19 mouse cellular contexts compared by ENCODE assay signal in the genomic region with DNA sequence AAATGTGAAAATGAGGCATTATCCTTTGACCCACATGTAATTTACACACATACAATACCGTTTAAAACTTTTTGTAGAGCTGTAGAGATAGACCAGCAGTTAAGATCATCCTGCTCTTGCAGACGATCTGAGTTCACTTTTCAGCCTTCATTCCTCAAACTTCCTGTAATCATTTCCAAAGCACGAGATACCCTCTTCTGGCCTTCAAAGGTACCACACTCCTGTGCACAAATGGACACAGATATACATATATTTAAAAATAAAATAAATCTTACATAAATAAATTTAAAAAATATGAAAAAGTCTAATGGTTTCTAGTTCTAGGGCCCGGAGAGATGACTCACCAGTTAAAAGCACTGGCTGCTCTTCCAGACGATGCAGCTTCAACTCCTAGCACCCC. TPM values are rescaled to one million over a fixed set of nuclear protein-coding genes. Genes with fewer than 3 reads are reported as not detected.
DNase-seq lines count a peak whose midpoint lies in the region; ATAC-seq and TF ChIP-seq lines count a peak whose summit lies in the region.
"Had no signal": no experiment of that assay in that cellular context is flagged by ENCODE, and none has a peak within 500 bp of the region (broad histone marks: within the 10 kb centered on the region; RNA-seq: fewer than 3 reads in every experiment).

No protein-coding gene starts in this region.

- H3K4me1 ChIP-seq in intestine, postnatal 0 days (replicated peaks; ENCODE audit: control insufficient read depth, insufficient read depth, low read length) = no peaks in the 10 kb centered on the region
- no peaks in the 10 kb centered on the region for H3K4me1 ChIP-seq in intestine, embryonic 16.5 days (ENCODE audit: control insufficient read depth, insufficient read depth, low read length)
- no peaks in the 10 kb centered on the region for H3K4me1 ChIP-seq in E14TG2a.4 (replicated peaks; ENCODE audit: low read depth, low read length)
- H3K4me1 ChIP-seq in embryonic facial prominence, embryonic 10.5 days = no peaks in the 10 kb centered on the region
- H3K4me1 ChIP-seq: embryonic facial prominence, embryonic 12.5 days; limb, embryonic 10.5 days; liver, embryonic 15.5 days; midbrain, embryonic 10.5 days had no signal

- no peak overlapping the region for H3K9ac ChIP-seq in intestine, postnatal 0 days (ENCODE audit: low read depth, low read length)
- H3K9ac ChIP-seq in intestine, embryonic 16.5 days (ENCODE audit: low read depth, low read length) = no peak overlapping the region
- H3K9ac ChIP-seq: embryonic facial prominence, embryonic 12.5 days; liver, embryonic 15.5 days had no signal

- no peak overlapping the region for H3K27ac ChIP-seq in intestine, postnatal 0 days (ENCODE audit: low read depth, low read length)
- H3K27ac ChIP-seq in intestine, embryonic 16.5 days (ENCODE audit: low read length) = no peak overlapping the region
- H3K27ac ChIP-seq in embryonic facial prominence, embryonic 10.5 days (replicated peaks) = no peak overlapping the region
- H3K27ac ChIP-seq: embryonic facial prominence, embryonic 12.5 days; limb, embryonic 10.5 days; liver, embryonic 15.5 days; midbrain, embryonic 10.5 days had no signal

- H3K4me3 ChIP-seq in intestine, postnatal 0 days (ENCODE audit: low read depth, low read length) = no peak overlapping the region
- no peak overlapping the region for H3K4me3 ChIP-seq in intestine, embryonic 16.5 days (ENCODE audit: low read length)
- no peak overlapping the region for H3K4me3 ChIP-seq in E14TG2a.4 (replicated peaks; ENCODE audit: low read length)
- no peak overlapping the region for H3K4me3 ChIP-seq in embryonic facial prominence, embryonic 10.5 days
- H3K4me3 ChIP-seq: embryonic facial prominence, embryonic 12.5 days; limb, embryonic 10.5 days; liver, embryonic 15.5 days; midbrain, embryonic 10.5 days had no signal

- H3K36me3 ChIP-seq in intestine, postnatal 0 days (ENCODE audit: control insufficient read depth, insufficient read depth) = peaks cover 36% of the 10 kb centered on the region
- H3K36me3 ChIP-seq in intestine, embryonic 16.5 days (ENCODE audit: control insufficient read depth, insufficient read depth, low read length) = no peaks in the 10 kb centered on the region
- H3K36me3 ChIP-seq in E14TG2a.4 (ENCODE audit: insufficient read depth, low read length) = peaks cover 61% of the 10 kb centered on the region
- H3K36me3 ChIP-seq in embryonic facial prominence, embryonic 10.5 days (replicated peaks) = peaks cover 79% of the 10 kb centered on the region

- H3K9me3 ChIP-seq in intestine, postnatal 0 days (ENCODE audit: control insufficient read depth) = no peaks in the 10 kb centered on the region
- no peaks in the 10 kb centered on the region for H3K9me3 ChIP-seq in intestine, embryonic 16.5 days (ENCODE audit: control insufficient read depth, low read length)
- H3K9me3 ChIP-seq in E14TG2a.4 (ENCODE audit: low read length) = no peaks in the 10 kb centered on the region
- H3K9me3 ChIP-seq in embryonic facial prominence, embryonic 10.5 days = no peaks in the 10 kb centered on the region
- H3K9me3 ChIP-seq: embryonic facial prominence, embryonic 12.5 days; G1E; limb, embryonic 10.5 days; liver, embryonic 15.5 days; midbrain, embryonic 10.5 days had no signal

- DNase-seq in 3T3-L1 (ENCODE audit: low read depth, low spot score) = peak; percentile 65
- DNase-seq in cerebellum, adult 9-10 months = no peak
- DNase-seq in embryonic facial prominence, embryonic 10.5 days (ENCODE audit: low spot score) = no peak
- DNase-seq in thymus, postnatal 14 days = no peak
- DNase-seq: adrenal gland, adult 8-10 months; cerebellum, adult 8-10 months; heart, postnatal 14 days; kidney, postnatal 10 days; right cerebral cortex, postnatal 4 days had no signal

- peak; percentile 34; the same call in 1 of the 2 replicates for TF ChIP-seq CTCF in intestine, postnatal 0 days (IDR thresholded peaks at IDR 0.05; ENCODE audit: low read depth)
- TF ChIP-seq CTCF in E14TG2a.4 (conservative IDR thresholded peaks at IDR 0.05; ENCODE audit: low read length) = peak; percentile 30; the same call in 1 of the 2 replicates

- WGBS in intestine, postnatal 0 days = 80% methylated on average over 5 of the region's 5 CpGs
- WGBS in intestine, embryonic 16.5 days = 80% methylated on average over 5 of the region's 5 CpGs
- WGBS in embryonic facial prominence, embryonic 10.5 days = 87% methylated on average over 5 of the region's 5 CpGs

- no peak overlapping the region for H3K4me2 ChIP-seq in intestine, postnatal 0 days (replicated peaks; ENCODE audit: low read depth)
- no peak overlapping the region for H3K4me2 ChIP-seq in intestine, embryonic 16.5 days (ENCODE audit: low read depth, low read length)
- H3K4me2 ChIP-seq: embryonic facial prominence, embryonic 12.5 days; liver, embryonic 15.5 days had no signal

- ATAC-seq in intestine, postnatal 0 days = no peak
- no peak for ATAC-seq in intestine, embryonic 16.5 days
- peak; percentile 58; the same call in 1 of the 2 replicates for ATAC-seq in common myeloid progenitor, adult 5-6 weeks (replicated peaks; ENCODE audit: low read depth, poor library complexity, severe bottlenecking)
- ATAC-seq: inflammation-experienced regulatory T-cells, adult 6 months had no signal

- H3K27me3 ChIP-seq in intestine, postnatal 0 days (replicated peaks; ENCODE audit: control insufficient read depth, insufficient read depth, low read length) = no peaks in the 10 kb centered on the region
- H3K27me3 ChIP-seq in intestine, embryonic 16.5 days (replicated peaks; ENCODE audit: control insufficient read depth, insufficient read depth, low read length) = no peaks in the 10 kb centered on the region
- no peaks in the 10 kb centered on the region for H3K27me3 ChIP-seq in E14TG2a.4 (ENCODE audit: insufficient read depth, low read length)
- no peaks in the 10 kb centered on the region for H3K27me3 ChIP-seq in embryonic facial prominence, embryonic 10.5 days (replicated peaks; ENCODE audit: low read depth, poor library complexity, severe bottlenecking)
- H3K27me3 ChIP-seq: embryonic facial prominence, embryonic 12.5 days; liver, embryonic 15.5 days had no signal

RNA-seq across cellular contexts. Expression of a gene that starts 31.0 kb away (rescaled TPM):
- 47.4 and 47.7 TPM in 2 replicates for polyA plus RNA-seq in intestine, postnatal 0 days (2015; fragmentation: Nextera tagmentation; extraction: Ambion mirVana)
- polyA plus RNA-seq in intestine, embryonic 16.5 days (2015; fragmentation: Nextera tagmentation; extraction: Ambion mirVana) = 74.7 and 78.0 TPM in 2 replicates
- 184 and 215 TPM in 2 replicates for total RNA-seq in common myeloid progenitor, adult 5-6 weeks (2017)
- 95.3 and 104 TPM in 2 replicates for polyA plus RNA-seq in embryonic facial prominence, embryonic 10.5 days (2016; fragmentation: Nextera tagmentation; extraction: Ambion mirVana)

RNA-seq across cellular contexts. Expression of a gene that starts 43.6 kb away (rescaled TPM):
- polyA plus RNA-seq in intestine, postnatal 0 days (2015; fragmentation: Nextera tagmentation; extraction: Ambion mirVana) = 26.9 and 28.2 TPM in 2 replicates
- polyA plus RNA-seq in intestine, embryonic 16.5 days (2015; fragmentation: Nextera tagmentation; extraction: Ambion mirVana) = 30.9 and 33.5 TPM in 2 replicates
- total RNA-seq in common myeloid progenitor, adult 5-6 weeks (2017) = 55.0 and 58.5 TPM in 2 replicates
- 55.4 and 60.8 TPM in 2 replicates for polyA plus RNA-seq in embryonic facial prominence, embryonic 10.5 days (2016; fragmentation: Nextera tagmentation; extraction: Ambion mirVana)
